Mouse (Mus musculus): ENCODE results near the gene Rasl11b.

GRCm38 (mm10) chr5:74246971-74247370, 51.9 kb downstream of the Rasl11b start:
- TF ChIP-seq POLR2A (IDR thresholded peaks at IDR 0.05; ENCODE audit: insufficient read depth, low read length) (no peak), CTCF (IDR thresholded peaks at IDR 0.05; ENCODE audit: low read depth, low read length) (no peak), EP300 (IDR thresholded peaks at IDR 0.05; ENCODE audit: insufficient read depth, low read depth, low read length) (no peak)
